Mouse (Mus musculus) C2C12 (cell line): ENCODE measurements around the gene Rorc.

Experiments
- CEBPB ChIP-seq: IDR thresholded peaks from one replicate; pipeline ENCODE4 v1.6.1; 2011; ENCODE audit warnings: low read depth, mild to moderate bottlenecking, control low read depth, moderate library complexity
- CTCF ChIP-seq: IDR thresholded peaks from one replicate; pipeline ENCODE4 v1.5.1; 2011; ENCODE audit not compliant: control insufficient read depth, insufficient read depth, insufficient read length
- MAX ChIP-seq: IDR thresholded peaks from one replicate; pipeline ENCODE4 v1.6.1; 2011; ENCODE audit warnings: mild to moderate bottlenecking, control low read depth
- USF1 ChIP-seq: IDR thresholded peaks from one replicate; pipeline ENCODE4 v1.6.1; 2011; ENCODE audit warnings: low read depth, mild to moderate bottlenecking, control low read depth, moderate library complexity

DNA sequence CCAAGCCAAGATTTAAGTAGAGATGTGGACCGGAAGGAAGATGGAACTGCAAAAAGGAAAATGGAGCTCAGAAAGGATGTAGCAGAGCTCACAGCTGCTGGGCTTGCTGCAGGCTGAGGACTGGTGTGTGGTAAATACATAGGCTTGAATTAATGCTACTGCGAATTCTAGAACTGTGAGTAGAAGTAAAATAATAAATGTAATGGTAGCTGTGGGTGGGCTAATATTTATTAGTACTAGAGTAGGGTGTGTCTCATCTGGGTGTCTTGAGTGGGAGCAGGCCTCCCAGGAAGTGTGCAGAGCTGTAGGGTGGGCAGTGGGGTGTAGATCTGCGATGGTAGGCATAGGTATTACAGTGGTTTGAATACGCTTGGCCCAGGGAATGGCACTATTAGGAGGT is 38.2 kb upstream of the Rorc start:
- no peak for TF ChIP-seq MAX
- TF ChIP-seq USF1 = no peak
- no peak for TF ChIP-seq CTCF
- no peak for TF ChIP-seq CEBPB
